Mouse (Mus musculus): Measurements from ENCODE around the gene Sap25.
"Not testable (repeated sequence)": the region's sequence is repeated elsewhere in the genome, so short reads cannot be mapped to it uniquely, and the experiment has no call there.

The Sap25 gene

DNA sequence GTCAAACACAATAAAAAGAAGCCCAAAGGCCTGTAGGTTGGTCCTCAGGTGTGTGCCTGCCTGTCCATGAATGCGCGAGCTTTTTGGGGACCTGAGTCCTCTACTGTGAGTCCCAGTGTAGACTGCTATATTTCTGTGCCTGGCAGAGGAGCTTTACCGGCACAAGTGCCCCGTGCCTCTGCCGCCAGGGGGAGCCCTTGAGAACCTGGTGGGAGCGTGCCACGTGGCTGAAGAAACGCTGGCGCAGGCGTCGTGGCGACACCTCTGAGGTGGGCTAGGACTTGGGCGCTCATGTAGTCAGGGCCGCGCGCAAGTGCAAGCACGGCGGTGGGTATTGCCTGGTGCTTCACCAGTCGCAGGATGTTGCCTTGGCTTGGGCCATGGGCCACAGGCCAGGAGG is at the start of gene Sap25:
Sap25 (plus strand) TSS at position 281 of the 400 bp plus-strand sequence.
- peak in 1 of 2 experiments; percentile 27 for DNase-seq

DNA sequence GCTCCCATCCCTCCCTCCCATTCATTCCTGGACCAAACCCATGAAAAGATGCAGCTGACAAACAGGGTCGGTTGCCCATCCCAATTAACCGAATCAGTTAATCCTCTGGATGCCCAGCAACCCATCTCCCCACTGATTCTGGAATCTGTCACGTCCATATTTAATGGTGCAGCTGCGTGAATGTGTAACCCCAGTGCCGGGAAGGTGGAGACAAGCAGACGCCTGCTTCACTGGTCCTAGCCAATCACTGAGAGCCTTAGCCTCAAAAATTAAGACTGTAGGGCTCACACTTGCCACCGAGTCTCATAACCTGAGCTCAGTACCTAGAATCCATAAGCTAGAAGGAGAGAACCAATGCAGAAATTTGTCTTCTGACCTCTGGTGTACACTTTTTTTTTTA is 45.2 kb upstream of the Sap25 start:
- no peak for DNase-seq

DNA sequence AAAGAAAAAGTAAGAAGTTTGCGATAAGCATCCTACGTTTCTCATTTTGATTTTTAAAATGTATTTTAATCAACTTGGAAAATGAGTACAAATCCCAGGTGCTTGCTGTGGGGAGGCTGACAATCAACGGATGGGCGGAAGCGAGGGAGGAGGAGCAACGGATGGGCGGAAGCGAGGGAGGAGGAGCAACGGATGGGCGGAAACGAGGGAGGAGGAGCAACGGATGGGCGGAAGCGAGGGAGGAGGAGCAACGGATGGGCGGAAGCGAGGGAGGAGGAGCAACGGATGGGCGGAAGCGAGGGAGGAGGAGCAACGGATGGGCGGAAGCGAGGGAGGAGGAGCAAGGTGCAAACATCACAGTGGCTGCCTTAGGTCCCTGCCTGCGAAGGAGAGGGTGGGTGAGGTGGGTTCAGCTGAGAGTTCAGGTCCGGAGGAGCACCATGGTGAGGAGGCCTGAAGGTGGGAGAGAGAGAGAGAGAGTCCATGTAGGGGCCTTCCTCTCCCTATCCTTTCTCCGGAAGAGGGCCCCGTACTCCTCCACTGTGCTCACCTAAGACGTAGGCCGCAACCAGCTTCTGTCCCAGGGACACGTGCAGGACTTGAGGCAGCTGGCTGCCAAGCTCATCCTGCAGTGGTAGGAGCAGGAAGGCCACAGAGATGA is 44.4 kb upstream of the Sap25 start:
- DNase-seq, result no peak

GRCm38 (mm10) chr5:137597625-137598024 is 43.5 kb upstream of the Sap25 start:
- no peak for DNase-seq

- no peak for DNase-seq
Measured at GRCm38 (mm10) chr5:137598100-137598826, 42.9 kb upstream of the Sap25 start.

DNA sequence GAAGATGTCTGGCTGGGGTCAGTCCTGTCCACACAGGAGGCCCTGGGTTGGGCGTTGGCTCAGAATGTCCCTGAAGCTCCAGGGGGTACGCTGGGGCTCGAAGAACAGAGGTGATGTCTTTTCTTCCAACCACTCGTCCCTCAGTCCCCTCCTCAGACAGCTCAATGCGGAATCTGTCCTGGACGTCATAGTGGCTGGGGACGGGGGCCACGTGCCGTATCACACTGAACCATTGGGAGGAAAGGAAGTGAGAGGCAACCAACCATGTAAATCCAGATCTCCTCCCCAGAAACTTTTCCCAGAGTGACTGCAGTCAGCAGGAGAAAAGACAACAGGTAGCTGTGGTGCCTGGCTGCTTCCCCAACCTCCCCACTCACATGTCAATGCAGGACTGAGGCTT is 41.5 kb upstream of the Sap25 start:
- DNase-seq, result no peak

GRCm38 (mm10) chr5:137600281-137600618 is 40.9 kb upstream of the Sap25 start:
- no peak for DNase-seq

- peak; percentile 93 to 95 for DNase-seq
Measured at GRCm38 (mm10) chr5:137600619-137601364, 40.3 kb upstream of the Sap25 start, which contains the start of gene Mospd3. TSS of gene Mospd3 (minus strand) at chr5:137601058.

DNA sequence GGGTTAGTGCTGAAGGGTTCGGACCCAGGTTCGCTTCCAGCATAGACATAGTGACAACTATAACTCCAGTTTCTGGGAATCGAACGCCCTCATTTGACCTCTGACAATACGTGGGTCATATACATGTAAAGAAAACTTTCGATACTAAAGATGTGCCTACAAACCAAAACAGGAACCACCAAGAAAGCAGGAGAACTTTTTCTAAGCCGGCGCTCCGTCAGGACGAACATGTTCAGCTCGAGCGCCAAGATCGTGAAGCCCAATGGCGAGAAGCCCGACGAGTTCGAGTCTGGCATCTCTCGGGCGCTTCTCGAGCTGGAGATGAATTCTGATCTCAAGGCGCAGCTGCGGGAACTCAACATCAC is 39.8 kb upstream of the Sap25 start:
- peak in 1 of 2 experiments; percentile 19 for DNase-seq

DNA sequence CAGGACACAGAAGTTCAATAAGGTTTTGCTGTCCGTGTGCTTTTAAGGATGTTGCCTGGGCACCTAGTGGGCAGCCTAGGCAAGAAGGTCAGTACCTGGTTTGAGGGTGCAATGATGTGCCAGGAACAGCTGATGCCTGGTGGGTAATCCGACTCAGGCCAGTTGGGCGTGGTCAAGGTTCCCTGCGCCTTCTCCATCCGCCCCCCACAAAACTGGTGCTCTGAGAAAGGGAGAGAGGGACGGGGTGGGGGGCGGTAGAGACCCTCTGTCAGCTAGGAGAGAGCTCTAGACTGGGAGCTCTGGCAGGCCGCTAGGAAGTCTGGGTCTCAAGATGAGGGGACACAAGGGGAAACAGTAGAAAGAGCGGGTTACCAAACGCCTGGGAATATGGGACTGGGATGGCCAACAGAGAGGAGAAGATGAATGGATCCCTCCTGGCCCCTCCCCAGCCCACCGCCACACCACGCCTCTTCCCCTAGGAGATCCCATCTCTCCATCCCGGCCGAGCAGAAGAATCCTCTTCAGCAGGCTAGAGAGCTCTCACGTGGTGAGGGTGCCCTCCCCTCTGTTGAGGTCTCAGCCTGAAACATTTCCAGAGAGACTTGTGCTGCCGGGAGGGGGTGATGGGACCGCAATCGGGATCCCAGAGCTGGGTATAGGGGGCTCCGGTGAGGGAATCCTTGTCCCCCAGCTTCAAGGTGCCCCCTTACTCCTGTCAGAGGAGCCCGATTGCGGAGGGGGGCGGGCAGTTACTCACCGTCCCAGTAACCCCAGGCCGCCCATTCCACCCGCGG is 33.1 kb upstream of the Sap25 start:
- no peak for DNase-seq

DNA sequence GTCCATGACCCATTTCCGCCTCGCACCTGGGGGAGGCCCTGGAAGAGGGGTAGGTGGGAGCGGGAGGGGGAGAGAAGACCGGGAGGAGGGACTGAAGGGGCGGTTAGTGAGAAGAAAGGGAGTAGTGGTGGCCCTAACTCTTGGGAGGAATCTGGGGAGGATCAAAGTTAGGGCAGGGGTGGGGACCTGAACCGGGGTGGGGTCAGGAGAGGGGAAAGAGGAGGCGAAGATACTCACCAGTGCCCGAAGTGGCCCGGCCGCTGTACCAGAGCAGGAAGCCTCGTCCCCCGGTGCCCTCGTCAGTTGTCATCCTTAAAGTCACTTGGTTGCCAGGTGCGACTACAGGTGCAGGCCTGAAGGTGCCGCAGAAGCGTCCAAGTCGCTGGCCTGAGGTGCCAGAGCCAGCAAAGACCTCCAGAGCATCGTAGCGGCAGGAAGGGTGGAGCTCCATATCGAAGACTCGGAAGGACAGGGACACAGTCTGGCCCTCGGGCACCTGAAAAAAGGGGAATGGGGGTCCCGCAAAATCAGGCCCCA is 32.4 kb upstream of the Sap25 start:
- DNase-seq, result no peak

- DNase-seq, result no peak
Measured at GRCm38 (mm10) chr5:137609292-137609691, 31.8 kb upstream of the Sap25 start.

- DNase-seq, result no peak
Measured at GRCm38 (mm10) chr5:137610056-137610455, 31.1 kb upstream of the Sap25 start.

DNA sequence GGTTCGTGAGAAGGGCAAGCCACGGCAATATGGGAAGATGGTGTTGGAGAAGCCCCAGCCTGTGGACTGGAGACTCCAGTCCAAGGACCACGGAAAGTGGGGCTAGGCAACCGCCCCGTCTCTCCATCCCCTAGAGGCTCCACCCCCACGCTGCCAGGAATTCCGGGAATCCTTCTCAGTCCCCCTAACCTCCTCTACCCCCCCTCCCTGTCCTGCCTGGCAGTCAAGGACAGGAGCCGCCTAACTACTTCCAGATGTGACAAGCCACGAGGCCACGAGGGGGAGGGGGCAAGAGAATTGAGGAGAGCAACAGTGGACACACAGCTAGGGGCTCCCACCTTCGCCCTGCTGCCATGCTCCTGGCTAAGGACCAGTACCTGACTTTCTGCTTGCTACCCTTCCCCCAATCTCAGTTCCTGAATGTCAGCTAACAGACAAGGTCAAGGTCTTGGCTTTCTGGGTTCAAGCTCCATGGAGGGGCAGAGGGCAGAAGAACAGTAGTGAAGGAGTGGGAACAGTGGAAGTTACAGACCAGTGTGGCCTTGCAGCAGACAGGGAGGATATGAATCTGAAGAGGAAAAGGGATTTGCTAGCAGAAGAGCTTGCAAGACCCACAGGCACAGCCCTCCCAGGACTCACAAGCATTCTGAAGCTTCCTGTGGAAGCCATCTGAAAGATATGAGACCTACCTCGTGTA is 30.4 kb upstream of the Sap25 start:
- DNase-seq, result no peak

- DNase-seq, result no peak
Measured at GRCm38 (mm10) chr5:137611245-137611602, 29.9 kb upstream of the Sap25 start.

DNA sequence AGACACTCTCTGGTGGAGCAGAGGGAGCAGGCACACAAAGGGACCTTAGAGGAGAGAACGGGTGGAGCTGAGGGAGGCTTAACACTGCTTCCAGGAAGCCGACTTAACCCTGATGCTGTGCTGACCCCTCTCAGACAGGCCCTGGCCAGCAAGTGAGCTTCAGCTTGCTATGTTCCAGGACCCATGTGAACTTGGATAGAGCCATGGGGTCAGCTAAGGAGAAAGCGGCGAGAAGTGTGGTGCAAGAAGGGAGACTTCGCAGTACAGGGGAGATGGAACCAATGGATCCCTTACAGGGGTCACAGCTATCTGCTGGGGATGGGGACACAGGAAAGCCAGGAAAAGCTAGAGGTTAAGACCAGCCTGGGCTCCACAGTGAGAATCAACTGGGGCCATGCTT is 28.1 kb upstream of the Sap25 start:
- DNase-seq, result no peak

- no peak for DNase-seq
Measured at GRCm38 (mm10) chr5:137613550-137613949, 27.6 kb upstream of the Sap25 start, which contains the start of gene Pcolce. TSS of gene Pcolce (minus strand) at chr5:137613784.

GRCm38 (mm10) chr5:137614921-137615320 is 26.2 kb upstream of the Sap25 start:
- DNase-seq, result not testable (repeated sequence)

DNA sequence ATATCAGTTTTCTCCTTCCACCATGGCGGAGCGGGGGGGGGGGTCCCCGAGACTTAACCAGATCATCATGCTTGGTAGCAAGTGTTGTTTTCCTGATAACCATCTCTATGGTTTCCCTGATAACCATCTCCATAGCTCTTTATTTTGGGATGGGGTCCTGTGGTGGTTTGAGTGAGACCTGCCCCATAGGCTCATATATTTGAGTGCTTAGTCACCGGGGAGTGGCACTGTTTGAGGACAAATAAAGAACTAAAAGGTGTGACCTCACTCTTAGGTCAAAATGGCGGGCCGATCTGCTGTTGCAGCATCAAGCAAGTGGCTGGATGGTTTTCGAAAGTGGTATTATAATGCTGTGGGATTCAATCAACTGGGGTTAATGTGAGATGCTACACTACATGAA is 25.8 kb upstream of the Sap25 start:
- DNase-seq, result no peak

DNA sequence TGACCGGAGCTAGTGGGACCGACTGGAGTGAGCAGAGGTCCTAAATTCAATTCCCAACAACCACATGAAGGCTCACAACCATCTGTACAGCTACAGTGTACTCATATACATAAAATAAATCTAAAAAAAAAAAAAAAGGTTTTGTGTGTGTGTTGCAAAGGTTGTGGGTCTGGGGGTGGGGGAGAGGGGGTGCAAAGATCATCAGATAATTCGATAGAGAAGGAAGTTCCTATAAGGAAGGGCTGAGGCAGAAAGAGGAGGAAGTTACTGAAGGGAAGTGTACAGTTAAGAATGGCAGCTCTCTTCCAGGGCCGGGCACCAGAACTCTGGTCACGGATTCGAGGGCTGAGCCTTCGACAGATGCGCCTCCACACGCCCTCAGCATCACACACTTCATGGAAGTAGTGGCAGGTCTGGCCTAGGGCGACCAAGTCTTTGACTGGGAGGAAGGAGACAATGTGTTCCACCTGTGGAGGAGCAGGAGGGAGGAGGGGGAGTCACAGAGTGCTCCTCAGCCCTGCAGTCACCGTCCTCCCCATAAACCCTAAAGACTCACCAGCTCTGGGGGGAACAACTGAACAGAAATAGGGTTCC is 17.1 kb upstream of the Sap25 start:
- no peak for DNase-seq

DNA sequence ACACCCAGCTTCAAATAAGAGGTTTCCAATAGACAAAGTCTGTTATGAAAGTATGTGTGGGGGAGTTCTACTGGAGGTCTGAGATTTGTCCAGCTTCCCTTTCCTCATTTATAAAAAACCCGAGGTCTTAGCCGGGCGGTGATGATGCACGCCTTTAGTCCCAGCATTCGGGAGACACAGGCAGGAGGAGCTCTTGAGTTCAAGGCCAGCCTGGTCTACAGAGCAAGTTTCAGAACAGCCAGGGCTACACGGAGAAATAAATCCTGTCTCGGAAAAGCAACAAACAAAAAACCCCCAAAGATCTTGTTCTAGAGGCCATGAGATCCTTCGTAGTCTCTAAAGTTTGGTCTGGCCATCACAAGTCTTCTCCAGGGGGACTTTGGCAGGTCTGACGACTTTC is 13.1 kb upstream of the Sap25 start:
- no peak for DNase-seq
